Mouse (Mus musculus) heart, embryonic 13.5 days (tissue): Measurements from ENCODE around the gene Onecut1. TPM values are rescaled to one million over a fixed set of nuclear protein-coding genes. Genes with fewer than 3 reads are reported as not detected.

Source experiments
- ATAC-seq: fragments of 200-750 bp; cut with Nextera tagmentation; 2 replicates; pipeline ENCODE4 v1.8.0; 2017; ENCODE audit warnings: moderate TSS enrichment; ENCODE audit not compliant: insufficient number of reproducible peaks, low FRiP score, low TSS enrichment; ENCODE audit errors: extremely low read depth
- H3K27ac ChIP-seq: fragments of 300-500 bp; sonication (generic); replicated peaks from 2 replicates; pipeline ENCODE4 v1.5.1; 2015; ENCODE audit warnings: moderate library complexity, mild to moderate bottlenecking, inconsistent platforms
- H3K27me3 ChIP-seq: fragments of 300-500 bp; sonication (generic); replicated peaks from 2 replicates; pipeline ENCODE4 v1.6.1; 2015; ENCODE audit warnings: mild to moderate bottlenecking, inconsistent platforms
- H3K36me3 ChIP-seq: fragments of 300-500 bp; sonication (generic); 2 replicates; pipeline ENCODE4 v1.6.1; 2015; ENCODE audit warnings: mild to moderate bottlenecking, inconsistent platforms
- H3K4me1 ChIP-seq: fragments of 300-500 bp; sonication (generic); 2 replicates; pipeline ENCODE4 v1.6.1; 2015; ENCODE audit warnings: inconsistent platforms
- H3K4me2 ChIP-seq: fragments of 300-500 bp; sonication (generic); 2 replicates; pipeline ENCODE4 v1.6.1; 2015; ENCODE audit warnings: inconsistent platforms, mild to moderate bottlenecking, moderate library complexity
- H3K4me3 ChIP-seq: fragments of 300-500 bp; sonication (generic); 2 replicates; pipeline ENCODE4 v1.5.1; 2015; ENCODE audit warnings: moderate library complexity, mild to moderate bottlenecking, inconsistent platforms
- H3K9ac ChIP-seq: fragments of 300-500 bp; sonication (generic); 2 replicates; pipeline ENCODE4 v1.6.1; 2015; ENCODE audit warnings: inconsistent platforms, mild to moderate bottlenecking, moderate library complexity
- H3K9me3 ChIP-seq: fragments of 300-500 bp; sonication (generic); 2 replicates; pipeline ENCODE4 v1.6.1; 2016; ENCODE audit warnings: inconsistent platforms
- WGBS: fragments of 180-500 bp; shearing (Covaris S2); methylation state at CpG from one replicate; pipeline ENCODE4 v1.1.7; 2015; ENCODE audit warnings: mixed read lengths; 5-methylcytosine and 5-hydroxymethylcytosine counted together
- polyA plus RNA-seq: library from polyadenylated mRNA; unstranded; fragments of >200 nt; fragmentation: Nextera tagmentation; extraction: Ambion mirVana; gene quantifications from 2 replicates; pipeline ENCODE4 v1.2.1, GENCODE M21; 2015

Onecut1 gene
- 0.08 and 0.11 TPM in 2 replicates for polyA plus RNA-seq

- peak within 1 kb of the TSS; percentile 61 for H3K4me3 ChIP-seq
- H3K9ac ChIP-seq: peak within 1 kb of the TSS; percentile 75
- ATAC-seq: no peak
- H3K4me1 ChIP-seq: peaks cover 32% of the 10 kb centered on the region
- H3K9me3 ChIP-seq: 0 out of 2 replicates have a peak, but pooled peaks cover 3% of the 10 kb centered on the region
- WGBS: under 1% methylated on average over 45 of the region's 45 CpGs
- no peak within 1 kb of the TSS for H3K27ac ChIP-seq
- no peaks in the 10 kb centered on the region for H3K36me3 ChIP-seq
- peak within 1 kb of the TSS; percentile 96 for H3K4me2 ChIP-seq
- peaks cover 100% of the 10 kb centered on the region for H3K27me3 ChIP-seq
Measured at GRCm38 (mm10) chr9:74861561-74861980, at the start of gene Onecut1. TSS of gene Onecut1 (plus strand) at chr9:74861921.

DNA sequence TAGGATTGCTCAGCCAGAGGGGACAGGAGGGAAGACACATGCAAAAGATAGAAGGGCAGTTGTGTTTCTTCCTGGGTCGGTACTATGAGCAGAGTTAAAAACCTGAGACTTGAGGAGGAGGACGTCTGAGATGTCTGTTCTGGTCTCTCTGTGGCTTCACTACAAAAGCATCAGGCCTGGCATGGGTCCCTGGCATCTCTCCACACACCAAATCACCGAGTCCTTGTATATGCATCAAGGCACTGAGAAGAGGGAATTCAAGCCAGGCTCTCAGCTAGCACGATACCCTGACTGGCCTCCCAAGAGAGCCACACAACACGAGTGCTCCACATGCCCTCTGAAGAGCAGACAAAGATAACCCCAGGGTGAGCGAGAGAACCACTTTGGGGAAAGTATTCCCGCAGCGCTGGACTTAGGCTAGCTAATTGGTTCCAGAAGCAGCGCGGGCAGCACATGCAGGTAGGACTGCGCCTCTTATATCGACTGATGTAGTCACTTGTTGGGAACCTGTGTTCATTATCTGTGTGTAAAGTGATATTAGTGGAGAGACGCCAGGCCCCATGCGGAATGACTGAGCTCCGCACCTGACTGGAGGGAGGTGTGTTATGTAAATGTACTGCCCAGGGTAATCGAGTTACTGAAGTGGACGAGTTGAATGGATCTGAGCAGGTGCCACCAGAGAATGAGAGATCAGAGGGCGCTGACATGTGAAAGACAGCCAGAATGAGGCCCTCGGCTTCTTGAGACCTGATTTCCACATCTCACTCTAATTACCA is 41.8 kb upstream of the Onecut1 start:
- Histone ChIP-seq H3K36me3 (no peaks in the 10 kb centered on the region), H3K9me3 (no peaks in the 10 kb centered on the region), H3K27ac (no peak overlapping the region), H3K9ac (no peak overlapping the region), H3K4me2 (no peak overlapping the region), H3K4me1 (peaks cover 8% of the 10 kb centered on the region; the same call in 1 of the 2 replicates), H3K4me3 (no peak overlapping the region), H3K27me3 (peaks cover 66% of the 10 kb centered on the region)
- WGBS: 35% methylated on average over 19 of the region's 19 CpGs
- no peak for ATAC-seq

DNA sequence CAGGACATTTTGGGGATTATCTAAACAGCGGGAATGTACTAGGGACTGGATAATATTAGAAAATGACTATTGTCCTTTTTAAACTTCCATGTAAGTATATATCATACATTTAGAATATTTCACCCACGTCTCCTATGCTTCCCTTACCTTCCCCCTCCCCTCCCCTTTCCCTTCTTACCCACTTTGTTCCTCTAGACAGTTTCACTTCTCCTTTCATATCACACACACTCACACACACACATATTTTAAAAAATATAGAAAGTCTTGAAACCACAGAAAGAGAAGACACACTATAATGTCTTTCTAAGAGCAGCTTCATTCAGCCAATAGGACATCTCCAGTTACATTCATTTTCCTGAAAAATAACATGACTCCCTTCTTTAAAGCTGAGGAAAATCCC is 36.6 kb upstream of the Onecut1 start:
- H3K4me1 ChIP-seq: peaks cover 3% of the 10 kb centered on the region; the same call in 1 of the 2 replicates
- WGBS: 64% methylated on average over 2 of the region's 2 CpGs
- no peak for ATAC-seq
- no peak overlapping the region for H3K4me2 ChIP-seq
- peaks cover 76% of the 10 kb centered on the region for H3K27me3 ChIP-seq
- no peaks in the 10 kb centered on the region for H3K9me3 ChIP-seq
- no peaks in the 10 kb centered on the region for H3K36me3 ChIP-seq
- H3K27ac ChIP-seq: no peak overlapping the region
- H3K4me3 ChIP-seq: no peak overlapping the region
- H3K9ac ChIP-seq: no peak overlapping the region

DNA sequence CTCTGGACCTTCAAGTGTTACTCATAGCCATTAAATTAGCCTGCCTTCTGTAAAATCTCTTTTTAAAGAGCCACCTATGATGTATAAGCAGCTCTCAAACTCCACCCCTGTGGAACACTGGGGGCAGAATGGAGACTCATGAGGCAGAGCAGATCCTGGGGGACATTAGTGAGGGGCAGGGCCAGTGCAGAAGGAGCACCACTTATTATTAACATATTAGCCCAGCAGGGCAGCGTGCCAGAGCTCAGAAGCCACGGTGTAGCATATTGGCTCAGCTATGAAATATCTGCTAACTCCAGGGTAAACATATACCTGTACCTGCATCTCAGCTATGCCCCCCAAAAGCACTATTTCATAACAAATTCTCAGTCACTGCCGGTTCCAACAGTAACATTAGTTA is 32.5 kb upstream of the Onecut1 start:
- no peak overlapping the region for H3K9ac ChIP-seq
- H3K27ac ChIP-seq: no peak overlapping the region
- 61% methylated on average over 3 of the region's 3 CpGs for WGBS
- no peaks in the 10 kb centered on the region for H3K4me1 ChIP-seq
- no peak overlapping the region for H3K4me3 ChIP-seq
- H3K9me3 ChIP-seq: no peaks in the 10 kb centered on the region
- H3K36me3 ChIP-seq: no peaks in the 10 kb centered on the region
- peaks cover 51% of the 10 kb centered on the region for H3K27me3 ChIP-seq
- no peak for ATAC-seq
- no peak overlapping the region for H3K4me2 ChIP-seq

GRCm38 (mm10) chr9:74842890-74843289 is 18.8 kb upstream of the Onecut1 start:
- 64% methylated on average over 4 of the region's 4 CpGs for WGBS
- Histone ChIP-seq H3K4me3 (no peak overlapping the region), H3K4me2 (no peak overlapping the region), H3K9ac (no peak overlapping the region), H3K27me3 (peaks cover 76% of the 10 kb centered on the region), H3K36me3 (no peaks in the 10 kb centered on the region), H3K9me3 (peaks cover 6% of the 10 kb centered on the region; the same call in 1 of the 2 replicates), H3K4me1 (no peaks in the 10 kb centered on the region), H3K27ac (no peak overlapping the region)
- ATAC-seq: no peak

DNA sequence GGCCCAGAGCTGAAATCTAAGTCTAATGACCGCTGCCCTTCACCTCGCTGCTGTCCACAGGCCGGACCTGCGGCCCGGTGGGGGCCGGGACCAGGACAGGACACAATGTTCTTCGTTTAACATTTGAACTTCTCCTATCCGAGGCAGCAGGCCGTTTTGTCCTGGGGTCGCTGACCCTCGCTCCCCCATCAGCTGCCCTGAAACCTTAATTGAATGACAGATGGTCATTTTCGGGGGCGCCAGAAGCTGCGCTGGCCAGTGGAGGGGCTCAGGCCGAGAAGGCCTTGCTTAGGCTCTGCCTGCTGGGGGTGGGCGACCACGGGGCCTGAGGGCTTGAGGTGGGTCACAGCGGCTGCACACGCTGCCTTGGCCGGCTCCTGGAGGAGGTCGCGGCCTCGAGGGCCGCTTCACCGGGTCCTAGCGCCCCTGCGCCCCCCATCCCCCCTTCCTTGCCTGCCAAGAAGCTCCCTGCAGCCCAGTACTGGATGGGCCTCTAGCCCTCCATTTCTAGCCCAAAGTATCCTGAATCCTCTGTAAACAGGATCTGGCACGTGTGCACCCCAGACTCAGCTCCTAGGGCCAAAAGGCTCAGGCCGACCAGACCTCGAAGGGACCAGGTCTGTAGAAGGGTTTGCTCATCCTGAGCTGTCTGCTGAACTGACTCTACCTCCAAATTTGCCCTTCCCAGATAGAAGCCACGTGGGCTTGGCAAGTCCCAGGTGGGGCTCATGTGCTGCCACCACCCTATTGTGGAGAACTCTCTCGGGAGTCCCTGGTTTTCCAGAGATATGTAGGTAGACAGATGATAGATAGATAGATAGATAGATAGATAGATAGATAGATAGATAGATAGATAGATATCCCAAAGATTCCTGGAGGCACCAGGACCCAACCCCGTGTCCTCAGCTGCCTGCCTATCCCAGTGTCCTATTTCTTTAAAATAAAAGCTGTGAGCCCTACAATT is 14.6 kb upstream of the Onecut1 start:
- H3K4me2 ChIP-seq: no peak overlapping the region
- no peak overlapping the region for H3K27ac ChIP-seq
- peaks cover 97% of the 10 kb centered on the region for H3K27me3 ChIP-seq
- 2% methylated on average over 33 of the region's 33 CpGs for WGBS
- H3K4me1 ChIP-seq: peaks cover 13% of the 10 kb centered on the region
- ATAC-seq: no peak
- no peak overlapping the region for H3K4me3 ChIP-seq
- no peaks in the 10 kb centered on the region for H3K36me3 ChIP-seq
- H3K9ac ChIP-seq: no peak overlapping the region
- H3K9me3 ChIP-seq: peaks cover 6% of the 10 kb centered on the region; the same call in 1 of the 2 replicates

- H3K9ac ChIP-seq: 0 out of 2 replicates have a peak overlapping the region, but pooled peaks have one; percentile 37
Measured at GRCm38 (mm10) chr9:74848411-74849194, 13.1 kb upstream of the Onecut1 start.

GRCm38 (mm10) chr9:74849195-74849978 is 12.3 kb upstream of the Onecut1 start:
- peak overlapping the region; percentile 40 for H3K9ac ChIP-seq

More at GRCm38 (mm10) chr9:74848411-74849194, 13.1 kb upstream of the Onecut1 start:
- ATAC-seq: no peak
- Histone ChIP-seq H3K27me3 (peaks cover 98% of the 10 kb centered on the region), H3K4me2 (peak overlapping the region; percentile 80), H3K9me3 (no peaks in the 10 kb centered on the region), H3K36me3 (no peaks in the 10 kb centered on the region), H3K27ac (no peak overlapping the region), H3K4me1 (peaks cover 13% of the 10 kb centered on the region), H3K4me3 (peak overlapping the region; percentile 54)
- 1% methylated on average over 46 of the region's 46 CpGs for WGBS

GRCm38 (mm10) chr9:74849979-74850780 is 11.5 kb upstream of the Onecut1 start:
- H3K27ac ChIP-seq: no peak overlapping the region
- 4% methylated on average over 12 of the region's 12 CpGs for WGBS
- ATAC-seq: no peak
- H3K27me3 ChIP-seq: peaks cover 99% of the 10 kb centered on the region
- peaks cover 13% of the 10 kb centered on the region for H3K4me1 ChIP-seq
- no peaks in the 10 kb centered on the region for H3K36me3 ChIP-seq
- H3K4me2 ChIP-seq: no peak overlapping the region
- H3K9me3 ChIP-seq: no peaks in the 10 kb centered on the region
- H3K9ac ChIP-seq: no peak overlapping the region
- H3K4me3 ChIP-seq: no peak overlapping the region

More at GRCm38 (mm10) chr9:74849195-74849978, 12.3 kb upstream of the Onecut1 start:
- Histone ChIP-seq H3K27me3 (peaks cover 98% of the 10 kb centered on the region), H3K9me3 (no peaks in the 10 kb centered on the region), H3K27ac (no peak overlapping the region), H3K4me1 (peaks cover 13% of the 10 kb centered on the region), H3K36me3 (no peaks in the 10 kb centered on the region), H3K4me3 (peak overlapping the region; percentile 54), H3K4me2 (peak overlapping the region; percentile 80)
- ATAC-seq: no peak
- WGBS: 2% methylated on average over 63 of the region's 63 CpGs
